Mouse (Mus musculus) myocyte (in vitro differentiated cells): ENCODE measurements around the gene Fam205c. TPM values are rescaled to one million over a fixed set of nuclear protein-coding genes. Genes with fewer than 3 reads are reported as not detected.
"Not testable (repeated sequence)": the region's sequence is repeated elsewhere in the genome, so short reads cannot be mapped to it uniquely, and the experiment has no call there.

Experiments used
- H3K27me3 ChIP-seq: one replicate; pipeline ENCODE4 v1.6.1; 2011; ENCODE audit not compliant: control insufficient read depth, insufficient read depth, insufficient read length
- H3K36me3 ChIP-seq: one replicate; pipeline ENCODE4 v1.6.1; 2011; ENCODE audit not compliant: control insufficient read depth, insufficient read depth
- H3K4me2 ChIP-seq: one replicate; pipeline ENCODE4 v1.6.1; 2011; ENCODE audit warnings: low read depth, control low read depth
- H3K4me3 ChIP-seq: one replicate; pipeline ENCODE4 v1.5.1; 2011; ENCODE audit warnings: mild to moderate bottlenecking, control low read depth, moderate library complexity
- H3K79me2 ChIP-seq: one replicate; pipeline ENCODE4 v1.6.1; 2011; ENCODE audit not compliant: control insufficient read depth, insufficient read depth
- H3ac ChIP-seq: one replicate; pipeline ENCODE4 v1.6.1; 2011; ENCODE audit not compliant: control insufficient read depth, insufficient read length
- CEBPB ChIP-seq: IDR thresholded peaks from 2 replicates; pipeline ENCODE4 v1.6.1; 2011; ENCODE audit warnings: mild to moderate bottlenecking, moderate library complexity; ENCODE audit not compliant: poor library complexity, insufficient read depth, severe bottlenecking
- E2F4 ChIP-seq: IDR thresholded peaks from one replicate; pipeline ENCODE4 v1.6.1; 2011; ENCODE audit warnings: mild to moderate bottlenecking, control low read depth, moderate library complexity; ENCODE audit not compliant: insufficient read depth
- MAX ChIP-seq: IDR thresholded peaks from one replicate; pipeline ENCODE4 v1.6.1; 2011; ENCODE audit warnings: low read depth, mild to moderate bottlenecking, control low read depth
- MYOD1 ChIP-seq, 3 experiments: IDR thresholded peaks; one replicate each; pipeline ENCODE4 v1.6.1; 2011; ENCODE audit warnings: control low read depth in 2 of 3, low read depth in 2 of 3, mild to moderate bottlenecking in 2 of 3, moderate library complexity in 1 of 3; ENCODE audit not compliant: insufficient read length in 2 of 3, control insufficient read depth in 1 of 3
- MYOG ChIP-seq, 3 experiments: IDR thresholded peaks; one replicate each; pipeline ENCODE4 v1.6.1; 2011; ENCODE audit warnings: control low read depth in 2 of 3, low read depth in 2 of 3, mild to moderate bottlenecking in 2 of 3; ENCODE audit not compliant: insufficient read length in 2 of 3, control insufficient read depth in 1 of 3, insufficient read depth in 1 of 3
- POLR2A ChIP-seq: IDR thresholded peaks from one replicate; pipeline ENCODE4 v1.6.1; 2011; ENCODE audit warnings: low read depth, mild to moderate bottlenecking, control low read depth, moderate library complexity; ENCODE audit not compliant: insufficient read length
- POLR2AphosphoS2 ChIP-seq: IDR thresholded peaks from one replicate; pipeline ENCODE4 v1.6.1; 2011; ENCODE audit warnings: low read depth, control low read depth; ENCODE audit not compliant: insufficient read length
- REST ChIP-seq: IDR thresholded peaks from one replicate; pipeline ENCODE4 v1.6.1; 2011; ENCODE audit warnings: mild to moderate bottlenecking, control low read depth, moderate library complexity; ENCODE audit not compliant: insufficient read depth, insufficient read length
- SRF ChIP-seq: IDR thresholded peaks from one replicate; pipeline ENCODE4 v1.6.1; 2011; ENCODE audit warnings: low read depth; ENCODE audit not compliant: control insufficient read depth, insufficient read length
- TCF12 ChIP-seq: IDR thresholded peaks from one replicate; pipeline ENCODE4 v1.6.1; 2011; ENCODE audit warnings: mild to moderate bottlenecking, control low read depth; ENCODE audit not compliant: poor library complexity, insufficient read depth, severe bottlenecking
- TCF3 ChIP-seq: IDR thresholded peaks from one replicate; pipeline ENCODE4 v1.6.1; 2011; ENCODE audit warnings: low read depth, control low read depth; ENCODE audit not compliant: insufficient read length
- USF1 ChIP-seq: IDR thresholded peaks from one replicate; pipeline ENCODE4 v1.6.1; 2011; ENCODE audit warnings: low read depth, mild to moderate bottlenecking, control low read depth, moderate library complexity
- polyA plus RNA-seq: library from polyadenylated mRNA; unstranded; fragments of >200 nt; fragmentation: generic; extraction: Trizol; gene quantifications from one replicate; pipeline ENCODE4 v1.2.1, GENCODE M21; 2012; ENCODE audit warnings: missing spikeins

Fam205c gene
- polyA plus RNA-seq, 1 experiment = not detected

DNA sequence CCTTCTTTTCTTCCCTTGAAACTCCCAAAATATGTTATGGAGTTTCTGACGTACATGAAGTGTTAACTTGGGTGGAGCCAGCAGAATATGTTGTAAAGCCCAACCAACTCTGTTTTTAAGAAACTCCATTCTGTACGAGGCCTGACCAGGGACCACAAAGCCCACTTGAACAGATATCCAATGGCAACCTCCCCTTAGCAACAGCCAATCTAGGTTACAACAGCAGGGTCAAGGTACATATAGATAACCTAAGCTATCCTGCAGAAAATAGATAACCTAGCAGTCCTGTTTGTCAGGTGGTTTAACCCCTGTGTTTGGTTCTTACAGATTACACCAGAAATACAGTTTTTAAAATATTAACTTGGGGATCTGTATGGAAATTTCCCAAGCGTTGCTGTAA lies 6.6 kb downstream of the Fam205c start:
- H3K27me3 ChIP-seq = peaks cover 36% of the 10 kb centered on the region
- TF ChIP-seq POLR2A = no peak
- no peak for TF ChIP-seq POLR2AphosphoS2
- no peak for TF ChIP-seq MYOG (IDR thresholded peaks at IDR 0.05; ENCODE audit: control insufficient read depth in 1 of 3, insufficient read depth in 1 of 3, insufficient read length in 2 of 3, low read depth in 2 of 3)
- no peak for TF ChIP-seq SRF
- no peak for TF ChIP-seq MAX
- TF ChIP-seq USF1 = no peak
- no peak for TF ChIP-seq TCF12
- no peak for TF ChIP-seq E2F4
- TF ChIP-seq TCF3 = no peak
- no peak for TF ChIP-seq CEBPB
- no peak for TF ChIP-seq MYOD1 (IDR thresholded peaks at IDR 0.05; ENCODE audit: control insufficient read depth in 1 of 3, insufficient read length in 2 of 3, low read depth in 2 of 3)
- no peak for TF ChIP-seq REST
- H3ac ChIP-seq = no peak overlapping the region
- no peaks in the 10 kb centered on the region for H3K79me2 ChIP-seq
- H3K4me3 ChIP-seq = no peak overlapping the region
- no peaks in the 10 kb centered on the region for H3K36me3 ChIP-seq
- no peak overlapping the region for H3K4me2 ChIP-seq

DNA sequence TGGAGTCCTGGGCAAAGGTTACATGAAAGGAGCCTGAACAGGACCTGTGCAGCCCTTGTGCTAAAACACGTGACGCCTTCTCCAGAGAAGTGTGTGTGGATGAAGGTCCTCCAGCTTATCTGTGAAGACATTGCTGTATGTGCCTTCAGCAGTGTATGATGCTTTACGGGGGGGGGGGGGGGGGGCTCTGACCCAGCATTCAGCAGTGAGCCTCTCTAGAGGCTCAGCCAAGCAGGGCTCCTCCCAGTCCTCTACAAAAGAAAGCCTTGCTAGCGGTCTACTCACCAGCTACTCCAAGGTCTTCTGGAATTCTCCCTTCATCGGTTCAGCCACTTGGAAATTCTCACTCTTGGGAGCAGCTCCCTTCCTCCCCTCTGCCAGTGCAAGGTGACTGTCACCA lies 10.5 kb downstream of the Fam205c start:
- H3K27me3 ChIP-seq = peaks cover 12% of the 10 kb centered on the region
- H3K4me2 ChIP-seq, H3ac ChIP-seq, H3K4me3 ChIP-seq, H3K36me3 ChIP-seq, H3K79me2 ChIP-seq: not testable (repeated sequence)

GRCm38 (mm10) chr4:42860483-42860882 lies 13.6 kb downstream of the Fam205c start:
- H3K36me3 ChIP-seq, H3K4me3 ChIP-seq, H3K79me2 ChIP-seq, H3ac ChIP-seq, H3K4me2 ChIP-seq, H3K27me3 ChIP-seq: not testable (repeated sequence)

GRCm38 (mm10) chr4:42856671-42857070 lies 17.4 kb downstream of the Fam205c start, which contains the start of gene Gm12394:
Gene Gm12394 (minus strand): TSS chr4:42856771.
- not testable (repeated sequence) for H3ac ChIP-seq, H3K4me3 ChIP-seq, H3K79me2 ChIP-seq, H3K27me3 ChIP-seq, H3K4me2 ChIP-seq, H3K36me3 ChIP-seq

DNA sequence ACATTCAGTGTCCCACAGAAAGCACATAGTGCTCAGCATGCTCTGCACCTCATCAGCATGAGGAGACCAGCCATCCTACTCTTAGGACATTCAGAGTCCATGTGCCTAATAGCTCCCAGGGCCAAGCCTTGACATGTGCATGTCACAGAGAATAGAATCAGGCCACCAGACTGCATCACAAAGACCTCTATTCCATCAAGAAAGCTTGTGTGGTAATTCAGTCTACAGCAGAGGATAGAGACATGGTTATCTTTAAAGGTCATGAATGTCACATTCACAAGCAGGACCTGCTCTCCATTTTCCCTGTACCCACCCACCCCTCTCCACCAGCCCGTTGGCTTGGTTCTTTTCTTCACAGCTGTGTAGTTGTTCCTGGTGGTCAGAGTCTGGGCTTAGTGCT lies 20.2 kb downstream of the Fam205c start, which contains the start of gene Fam205a1:
Fam205a1 (minus strand) TSS at position 101 of the 400 bp plus-strand sequence.
- H3K4me3 ChIP-seq, H3K36me3 ChIP-seq, H3K79me2 ChIP-seq, H3K27me3 ChIP-seq, H3K4me2 ChIP-seq, H3ac ChIP-seq: not testable (repeated sequence)

Other genes starting within 250 kb of the Fam205c start
- not detected for gene Gm2564, start 244.5 kb downstream of the Fam205c start, polyA plus RNA-seq
- gene Ccl27b, start 219.0 kb downstream of the Fam205c start, polyA plus RNA-seq = not detected
- gene Il11ra2, start 212.3 kb downstream of the Fam205c start, polyA plus RNA-seq = not detected
- gene 4930578G10Rik, start 138.7 kb downstream of the Fam205c start, polyA plus RNA-seq = not detected
- gene Ccl19, start 117.7 kb downstream of the Fam205c start, polyA plus RNA-seq = not detected
- not detected for gene Ccl21a, start 100.2 kb downstream of the Fam205c start, polyA plus RNA-seq
- gene Fam205a1, start 20.3 kb downstream of the Fam205c start, polyA plus RNA-seq = not detected
- not detected for gene Gm12394, start 17.5 kb downstream of the Fam205c start, polyA plus RNA-seq
- gene Phf24, start 42.4 kb upstream of the Fam205c start, polyA plus RNA-seq = not detected
- 32.8 TPM for gene Dnajb5, start 75.6 kb upstream of the Fam205c start, polyA plus RNA-seq
- gene 1700022I11Rik, start 95.4 kb upstream of the Fam205c start, polyA plus RNA-seq = 0.76 TPM
- 334 TPM for gene Vcp, start 126.3 kb upstream of the Fam205c start, polyA plus RNA-seq
- gene Fancg, start 136.3 kb upstream of the Fam205c start, polyA plus RNA-seq = 2.6 TPM
- 8.0 TPM for gene Pigo, start 151.6 kb upstream of the Fam205c start, polyA plus RNA-seq
- gene Stoml2, start 157.5 kb upstream of the Fam205c start, polyA plus RNA-seq = 113 TPM
- gene Fam214b, start 172.0 kb upstream of the Fam205c start, polyA plus RNA-seq = 35.3 TPM
- 0.42 TPM for gene Unc13b, start 184.7 kb upstream of the Fam205c start, polyA plus RNA-seq